8 mouse cellular contexts compared by ENCODE assay signal in genomic region chr4:82589345-82589890, GRCm38 (mm10).
DNase-seq lines count a peak whose midpoint lies in the region; ATAC-seq and TF ChIP-seq lines count a peak whose summit lies in the region.
"Had no signal": no experiment of that assay in that cellular context is flagged by ENCODE, and none has a peak within 500 bp of the region (broad histone marks: within the 10 kb centered on the region; RNA-seq: fewer than 3 reads in every experiment).

No protein-coding gene starts in this region.

- H3K4me3 ChIP-seq in hindbrain, embryonic 15.5 days: no peak overlapping the region
- no peak overlapping the region for H3K4me3 ChIP-seq in midbrain, postnatal 0 days (ENCODE audit: low read depth, low read length)
- H3K4me3 ChIP-seq: embryonic facial prominence, embryonic 13.5 days had no signal

- no peaks in the 10 kb centered on the region for H3K36me3 ChIP-seq in hindbrain, embryonic 15.5 days
- no peaks in the 10 kb centered on the region for H3K36me3 ChIP-seq in midbrain, postnatal 0 days (ENCODE audit: insufficient read depth, low read length)
- H3K36me3 ChIP-seq: embryonic facial prominence, embryonic 13.5 days had no signal

- WGBS in hindbrain, embryonic 15.5 days: 31% methylated on average over 4 of the region's 4 CpGs
- 28% methylated on average over 4 of the region's 4 CpGs for WGBS in midbrain, postnatal 0 days

- no peak overlapping the region for H3K9ac ChIP-seq in hindbrain, embryonic 15.5 days
- H3K9ac ChIP-seq in midbrain, postnatal 0 days (replicated peaks; ENCODE audit: low read length, poor library complexity, severe bottlenecking): no peak overlapping the region
- H3K9ac ChIP-seq: embryonic facial prominence, embryonic 13.5 days had no signal

- intact Hi-C loops in left cerebral cortex, postnatal 10 days (cut with DNase I): loop anchor here (5.0 kb wide), 3 partner anchors 52 to 92 kb away; no protein-coding TSS in a partner anchor

- no peak overlapping the region for H3K4me2 ChIP-seq in hindbrain, embryonic 15.5 days
- no peak overlapping the region for H3K4me2 ChIP-seq in midbrain, postnatal 0 days (ENCODE audit: low read depth, low read length, poor library complexity, severe bottlenecking)
- H3K4me2 ChIP-seq: embryonic facial prominence, embryonic 13.5 days had no signal

- peak overlapping the region; percentile 59; the same call in 1 of the 2 replicates for H3K27ac ChIP-seq in hindbrain, embryonic 15.5 days (replicated peaks)
- peak overlapping the region; percentile 26; the same call in 1 of the 2 replicates for H3K27ac ChIP-seq in midbrain, postnatal 0 days (ENCODE audit: low read depth, low read length)
- H3K27ac ChIP-seq: embryonic facial prominence, embryonic 13.5 days had no signal

- H3K9me3 ChIP-seq in hindbrain, embryonic 15.5 days: no peaks in the 10 kb centered on the region
- H3K9me3 ChIP-seq in midbrain, postnatal 0 days (ENCODE audit: low read length): no peaks in the 10 kb centered on the region
- H3K9me3 ChIP-seq: embryonic facial prominence, embryonic 13.5 days had no signal

- H3K27me3 ChIP-seq in hindbrain, embryonic 15.5 days: no peaks in the 10 kb centered on the region
- H3K27me3 ChIP-seq in midbrain, postnatal 0 days (ENCODE audit: insufficient read depth, low read length): no peaks in the 10 kb centered on the region
- H3K27me3 ChIP-seq: embryonic facial prominence, embryonic 13.5 days had no signal

- peak; percentile 78 for TF ChIP-seq CTCF in midbrain, postnatal 0 days (IDR thresholded peaks at IDR 0.05)

- H3K4me1 ChIP-seq in hindbrain, embryonic 15.5 days (replicated peaks): peaks cover 14% of the 10 kb centered on the region; the same call in 1 of the 2 replicates
- H3K4me1 ChIP-seq in midbrain, postnatal 0 days (ENCODE audit: insufficient read depth, low read length): peaks cover 2% of the 10 kb centered on the region; the same call in 1 of the 2 replicates

- ATAC-seq in cerebellum, adult (ENCODE audit: insufficient number of reproducible peaks, low FRiP score, low TSS enrichment): peak; percentile 85
- ATAC-seq in hindbrain, embryonic 15.5 days (ENCODE audit: low FRiP score, low read depth): peak; percentile 78
- peak; percentile 78 for ATAC-seq in midbrain, postnatal 0 days (ENCODE audit: low FRiP score)

- DNase-seq in NIH3T3 (ENCODE audit: low read depth): peak; percentile 85
- DNase-seq in frontal cortex, adult 2 months (ENCODE audit: extremely low spot score in 1 of 2, low spot score in 1 of 2): peak; percentile 28 to 61
- peak; percentile 42 to 61 for DNase-seq in left cerebral cortex, postnatal 10 days (ENCODE audit: extremely low spot score in 1 of 2, low spot score in 2 of 2)
- peak; percentile 91 for DNase-seq in midbrain, postnatal 0 days (ENCODE audit: low spot score)
- DNase-seq in B cell, adult 2 months: no peak

Comparison
In these comparisons a context has a peak if more than half of its experiments do, and no peak if none do; other contexts are left out.
1. DNase-seq: peak in NIH3T3 (single experiment), frontal cortex, adult 2 months (2 of 2), left cerebral cortex, postnatal 10 days (2 of 2) and midbrain, postnatal 0 days (single experiment); none in B cell, adult 2 months (0 of 2).
2. Peak in every context shown above with its lines, with median percentiles within 50 percentile points of each other: ATAC-seq.